Mouse (Mus musculus): ENCODE results near the gene Wfdc9. TPM values are rescaled to one million over a fixed set of nuclear protein-coding genes. Genes with fewer than 3 reads are reported as not detected.
"Not testable (repeated sequence)": the region's sequence is repeated elsewhere in the genome, so short reads cannot be mapped to it uniquely, and the experiment has no call there.

Gene Wfdc9
- polyA plus RNA-seq, 1 experiment from 2014 or later: not detected

DNA sequence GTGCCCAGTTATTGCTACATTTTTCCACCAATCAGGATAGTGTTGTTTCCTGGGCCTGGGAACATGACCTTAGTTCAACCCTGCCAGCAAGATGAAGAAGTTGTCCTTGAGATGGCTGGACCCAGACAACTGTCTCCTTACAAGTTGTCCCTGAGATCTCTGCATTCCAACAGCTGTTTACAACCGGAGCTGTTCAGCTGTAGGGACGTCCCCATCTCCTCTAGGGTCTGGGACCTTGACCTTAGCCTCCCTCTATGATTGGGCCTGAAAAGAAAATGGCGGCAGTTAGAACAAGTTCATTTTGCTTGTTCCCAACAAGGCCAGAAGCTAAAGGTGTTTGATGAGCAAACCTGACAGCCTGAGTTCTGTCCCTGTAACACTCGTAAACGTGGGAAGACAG, 37.3 kb downstream of the Wfdc9 start:
- H3K4me3 ChIP-seq (ENCODE audit: control insufficient read depth in 1 of 2, insufficient read depth in 1 of 2, low read depth in 1 of 2, low read length in 2 of 2): no peak overlapping the region
- H3K27me3 ChIP-seq (ENCODE audit: control insufficient read depth, insufficient read depth, low read length): no peaks in the 10 kb centered on the region
- no peaks in the 10 kb centered on the region for H3K36me3 ChIP-seq (ENCODE audit: control insufficient read depth, insufficient read depth, low read length)
- ATAC-seq (ENCODE audit: insufficient number of reproducible peaks, insufficient read depth, low FRiP score, low read depth): no peak
- H3K9me3 ChIP-seq (ENCODE audit: control insufficient read depth, low read length): no peaks in the 10 kb centered on the region
- 78% methylated on average over 5 of the region's 5 CpGs for WGBS
- no peak overlapping the region for H3K27ac ChIP-seq (replicated peaks in 1 of 2; ENCODE audit: control insufficient read depth in 1 of 2, insufficient read depth in 1 of 2, low read depth in 2 of 2, low read length in 2 of 2)
- H3K4me2 ChIP-seq (ENCODE audit: low read length): no peak overlapping the region
- no peaks in the 10 kb centered on the region for H3K4me1 ChIP-seq (ENCODE audit: control insufficient read depth in 2 of 2, insufficient read depth in 2 of 2, low read length in 2 of 2)
- no peak overlapping the region for H3K9ac ChIP-seq (ENCODE audit: low read length)

DNA sequence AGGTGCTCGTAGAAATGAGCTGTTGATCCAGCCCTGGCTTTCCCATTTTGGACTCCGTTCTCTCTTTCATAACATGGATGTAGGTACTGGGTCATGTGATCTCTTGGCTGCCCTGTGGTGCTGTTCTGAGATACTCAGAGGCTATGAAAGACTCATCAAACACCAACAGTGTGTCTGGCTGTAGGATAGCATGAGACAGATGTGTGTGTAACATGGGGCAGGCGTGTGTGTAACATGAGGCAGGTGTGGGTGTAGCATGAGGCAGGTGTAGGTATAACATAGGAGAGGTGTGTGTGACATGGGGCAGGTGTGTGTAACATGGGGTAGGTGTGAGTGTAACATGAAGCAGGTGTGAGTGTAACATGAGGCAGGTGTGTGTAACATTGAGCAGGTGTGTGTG, 41.0 kb downstream of the Wfdc9 start:
- ATAC-seq (ENCODE audit: insufficient number of reproducible peaks, insufficient read depth, low FRiP score, low read depth): no peak
- no peaks in the 10 kb centered on the region for H3K27me3 ChIP-seq (ENCODE audit: control insufficient read depth, insufficient read depth, low read length)
- no peak overlapping the region for H3K27ac ChIP-seq (replicated peaks in 1 of 2; ENCODE audit: control insufficient read depth in 1 of 2, insufficient read depth in 1 of 2, low read depth in 2 of 2, low read length in 2 of 2)
- no peak overlapping the region for H3K4me2 ChIP-seq (ENCODE audit: low read length)
- no peak overlapping the region for H3K9ac ChIP-seq (ENCODE audit: low read length)
- H3K36me3 ChIP-seq (ENCODE audit: control insufficient read depth, insufficient read depth, low read length): no peaks in the 10 kb centered on the region
- no peak overlapping the region for H3K4me3 ChIP-seq (ENCODE audit: control insufficient read depth in 1 of 2, insufficient read depth in 1 of 2, low read depth in 1 of 2, low read length in 2 of 2)
- H3K4me1 ChIP-seq (ENCODE audit: control insufficient read depth in 2 of 2, insufficient read depth in 2 of 2, low read length in 2 of 2): no peaks in the 10 kb centered on the region
- 75% methylated on average over 3 of the region's 3 CpGs for WGBS
- no peaks in the 10 kb centered on the region for H3K9me3 ChIP-seq (ENCODE audit: control insufficient read depth, low read length)

DNA sequence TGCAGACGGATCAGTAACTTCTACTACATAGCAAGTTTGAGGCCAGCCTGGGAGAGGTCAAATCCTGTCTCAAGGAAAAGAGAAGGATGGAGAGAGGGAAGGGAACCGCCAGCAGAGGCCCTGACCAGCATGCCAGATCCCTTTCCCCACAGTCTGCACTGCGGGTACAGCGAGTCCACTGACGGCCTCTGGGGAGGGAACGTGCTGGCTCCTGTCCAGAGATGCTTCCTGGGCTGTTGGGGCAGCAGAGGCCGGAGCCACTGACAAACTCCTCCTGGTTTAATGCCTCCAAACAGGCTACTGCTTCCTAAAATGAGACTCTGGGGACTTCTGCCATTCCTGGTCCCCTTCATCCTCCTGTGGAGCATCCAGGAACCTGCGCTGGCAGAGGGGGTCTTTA, 42.9 kb downstream of the Wfdc9 start, which contains the start of the genes Wfdc6b and Wfdc8:
Gene Wfdc6b, plus strand, starts transcription at position 52 of the 400 bp plus-strand sequence.
Gene Wfdc8, minus strand, starts transcription at position 156 of the 400 bp plus-strand sequence.
- H3K9ac ChIP-seq (ENCODE audit: low read length): not testable (repeated sequence)
- WGBS: 49% methylated on average over 8 of the region's 8 CpGs

DNA sequence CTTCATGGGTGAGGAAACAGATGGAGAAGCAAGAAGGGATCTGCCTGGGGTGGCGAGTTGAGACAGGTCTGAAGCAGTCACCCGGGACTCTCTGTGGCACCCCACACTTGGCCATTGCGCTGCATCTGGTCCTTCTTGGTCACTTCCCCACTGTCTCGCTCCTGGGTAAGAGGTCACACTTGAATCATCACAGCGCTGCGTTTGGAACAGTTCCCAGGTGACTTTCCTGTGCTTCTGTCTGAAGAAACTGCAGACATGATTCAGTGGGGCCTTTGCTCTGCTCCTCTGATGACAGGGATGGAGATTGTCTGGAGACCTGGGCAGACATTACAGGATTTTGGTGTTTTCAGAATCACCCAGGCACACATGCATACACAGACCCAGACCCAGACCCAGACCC, 47.6 kb downstream of the Wfdc9 start:
- 79% methylated on average over 6 of the region's 6 CpGs for WGBS
- H3K36me3 ChIP-seq (ENCODE audit: control insufficient read depth, insufficient read depth, low read length): no peaks in the 10 kb centered on the region
- no peak overlapping the region for H3K4me2 ChIP-seq (ENCODE audit: low read length)
- no peak overlapping the region for H3K4me3 ChIP-seq (ENCODE audit: control insufficient read depth in 1 of 2, insufficient read depth in 1 of 2, low read depth in 1 of 2, low read length in 2 of 2)
- H3K4me1 ChIP-seq (ENCODE audit: control insufficient read depth in 2 of 2, insufficient read depth in 2 of 2, low read length in 2 of 2): no peaks in the 10 kb centered on the region
- no peaks in the 10 kb centered on the region for H3K9me3 ChIP-seq (ENCODE audit: control insufficient read depth, low read length)
- ATAC-seq (ENCODE audit: insufficient number of reproducible peaks, insufficient read depth, low FRiP score, low read depth): no peak
- H3K9ac ChIP-seq (ENCODE audit: low read length): no peak overlapping the region
- no peaks in the 10 kb centered on the region for H3K27me3 ChIP-seq (ENCODE audit: control insufficient read depth, insufficient read depth, low read length)
- H3K27ac ChIP-seq (replicated peaks in 1 of 2; ENCODE audit: control insufficient read depth in 1 of 2, insufficient read depth in 1 of 2, low read depth in 2 of 2, low read length in 2 of 2): no peak overlapping the region

More for the DNA sequence above, 42.9 kb downstream of the Wfdc9 start, which contains the start of the genes Wfdc6b and Wfdc8:
- H3K4me3 ChIP-seq (ENCODE audit: control insufficient read depth in 1 of 2, insufficient read depth in 1 of 2, low read depth in 1 of 2, low read length in 2 of 2); H3K36me3 ChIP-seq (ENCODE audit: control insufficient read depth, insufficient read depth, low read length); H3K9me3 ChIP-seq (ENCODE audit: control insufficient read depth, low read length); H3K27ac ChIP-seq (replicated peaks in 1 of 2; ENCODE audit: control insufficient read depth in 1 of 2, insufficient read depth in 1 of 2, low read depth in 2 of 2, low read length in 2 of 2); H3K4me2 ChIP-seq (ENCODE audit: low read length); ATAC-seq (ENCODE audit: insufficient number of reproducible peaks, insufficient read depth, low FRiP score, low read depth); H3K27me3 ChIP-seq (ENCODE audit: control insufficient read depth, insufficient read depth, low read length); H3K4me1 ChIP-seq (ENCODE audit: control insufficient read depth in 2 of 2, insufficient read depth in 2 of 2, low read length in 2 of 2): not testable (repeated sequence)

DNA sequence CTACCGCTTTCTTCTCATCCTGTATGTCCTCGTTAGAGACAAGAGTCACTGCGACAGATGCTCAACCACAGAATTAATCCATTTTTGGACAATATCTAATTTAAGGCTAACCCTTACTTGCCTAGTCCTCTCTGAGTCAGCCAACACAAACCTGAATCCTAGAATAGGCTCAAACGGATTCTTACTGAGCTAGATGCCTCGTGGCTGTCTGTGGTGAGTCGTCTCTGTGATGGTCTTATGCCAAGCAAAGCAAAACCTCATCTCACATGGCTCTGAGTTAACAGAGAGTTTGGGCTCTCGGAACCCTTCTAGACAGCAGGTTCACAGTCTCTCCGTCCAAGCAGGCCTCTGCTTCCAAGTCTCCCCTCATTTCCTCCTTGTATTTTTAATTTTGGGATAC, 52.0 kb downstream of the Wfdc9 start:
- Histone ChIP-seq H3K4me2 (ENCODE audit: low read length) (no peak overlapping the region), H3K4me3 (ENCODE audit: control insufficient read depth in 1 of 2, insufficient read depth in 1 of 2, low read depth in 1 of 2, low read length in 2 of 2) (no peak overlapping the region)

DNA sequence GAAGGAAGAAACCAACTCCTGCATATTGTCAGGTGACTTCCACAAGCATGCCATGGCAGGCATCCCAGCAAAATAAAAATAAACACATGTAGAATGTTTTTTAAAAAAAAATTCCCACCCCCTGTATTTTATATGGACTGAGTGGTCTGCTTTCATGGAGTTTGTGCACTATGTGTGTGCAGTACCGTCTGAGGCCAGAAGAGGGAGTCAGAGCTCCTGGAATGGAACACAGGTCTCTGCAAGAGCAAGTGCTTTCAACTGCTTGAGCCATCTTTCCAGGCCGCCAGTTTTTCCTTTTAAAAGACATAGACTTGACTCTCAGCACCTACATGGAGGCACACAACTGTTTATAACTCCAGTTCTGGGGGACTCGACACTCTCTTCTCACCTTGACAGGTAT, 52.9 kb downstream of the Wfdc9 start:
- Histone ChIP-seq H3K4me3 (ENCODE audit: control insufficient read depth in 1 of 2, insufficient read depth in 1 of 2, low read depth in 1 of 2, low read length in 2 of 2) (no peak overlapping the region), H3K27ac (replicated peaks in 1 of 2; ENCODE audit: control insufficient read depth in 1 of 2, insufficient read depth in 1 of 2, low read depth in 2 of 2, low read length in 2 of 2) (no peak overlapping the region), H3K9ac (ENCODE audit: low read length) (no peak overlapping the region), H3K9me3 (ENCODE audit: control insufficient read depth, low read length) (0 out of 2 replicates have a peak, but pooled peaks cover 4% of the 10 kb centered on the region), H3K36me3 (ENCODE audit: control insufficient read depth, insufficient read depth, low read length) (no peaks in the 10 kb centered on the region), H3K4me2 (ENCODE audit: low read length) (no peak overlapping the region), H3K27me3 (ENCODE audit: control insufficient read depth, insufficient read depth, low read length) (no peaks in the 10 kb centered on the region; the same call in 1 of the 2 replicates), H3K4me1 (ENCODE audit: control insufficient read depth in 2 of 2, insufficient read depth in 2 of 2, low read length in 2 of 2) (no peaks in the 10 kb centered on the region)
- 88% methylated on average over 3 of the region's 3 CpGs for WGBS
- ATAC-seq (ENCODE audit: insufficient number of reproducible peaks, insufficient read depth, low FRiP score, low read depth): no peak

More for the DNA sequence above, 52.0 kb downstream of the Wfdc9 start:
- H3K36me3 ChIP-seq (ENCODE audit: control insufficient read depth, insufficient read depth, low read length): no peaks in the 10 kb centered on the region
- H3K4me1 ChIP-seq (ENCODE audit: control insufficient read depth in 2 of 2, insufficient read depth in 2 of 2, low read length in 2 of 2): no peaks in the 10 kb centered on the region
- no peak for ATAC-seq (ENCODE audit: insufficient number of reproducible peaks, insufficient read depth, low FRiP score, low read depth)
- no peak overlapping the region for H3K27ac ChIP-seq (replicated peaks in 1 of 2; ENCODE audit: control insufficient read depth in 1 of 2, insufficient read depth in 1 of 2, low read depth in 2 of 2, low read length in 2 of 2)
- WGBS: 80% methylated on average over 8 of the region's 8 CpGs
- no peaks in the 10 kb centered on the region; the same call in 1 of the 2 replicates for H3K27me3 ChIP-seq (ENCODE audit: control insufficient read depth, insufficient read depth, low read length)
- 0 out of 2 replicates have a peak, but pooled peaks cover 4% of the 10 kb centered on the region for H3K9me3 ChIP-seq (ENCODE audit: control insufficient read depth, low read length)
- no peak overlapping the region for H3K9ac ChIP-seq (ENCODE audit: low read length)

DNA sequence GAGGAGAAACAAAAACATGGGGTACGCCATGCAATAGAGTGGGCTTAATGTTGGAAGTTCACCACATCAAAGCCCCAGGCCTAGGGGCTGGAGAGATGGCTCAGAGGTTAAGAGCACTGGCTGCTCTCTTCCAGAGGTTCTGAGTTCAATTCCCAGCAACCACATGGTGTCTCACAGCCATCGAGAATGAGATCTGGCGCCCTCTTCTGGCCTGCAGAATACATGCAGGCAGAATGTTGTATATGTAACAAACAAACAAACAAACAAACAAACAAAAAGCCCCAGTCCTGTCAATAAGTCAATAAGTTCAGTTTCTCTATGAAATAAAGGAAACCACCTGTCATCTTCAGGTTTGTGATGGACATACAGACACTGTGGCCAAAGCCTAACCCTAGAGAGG, 56.2 kb downstream of the Wfdc9 start:
- no peak overlapping the region for H3K27ac ChIP-seq (replicated peaks in 1 of 2; ENCODE audit: control insufficient read depth in 1 of 2, insufficient read depth in 1 of 2, low read depth in 2 of 2, low read length in 2 of 2)

More for the DNA sequence above, 56.2 kb downstream of the Wfdc9 start:
- no peaks in the 10 kb centered on the region; the same call in 1 of the 2 replicates for H3K27me3 ChIP-seq (ENCODE audit: control insufficient read depth, insufficient read depth, low read length)
- no peaks in the 10 kb centered on the region for H3K4me1 ChIP-seq (ENCODE audit: control insufficient read depth in 2 of 2, insufficient read depth in 2 of 2, low read length in 2 of 2)
- no peak for ATAC-seq (ENCODE audit: insufficient number of reproducible peaks, insufficient read depth, low FRiP score, low read depth)
- WGBS: 65% methylated on average over 3 of the region's 3 CpGs
- no peaks in the 10 kb centered on the region for H3K36me3 ChIP-seq (ENCODE audit: control insufficient read depth, insufficient read depth, low read length)
- H3K9me3 ChIP-seq (ENCODE audit: control insufficient read depth, low read length): 0 out of 2 replicates have a peak, but pooled peaks cover 4% of the 10 kb centered on the region
- no peak overlapping the region for H3K4me3 ChIP-seq (ENCODE audit: control insufficient read depth in 1 of 2, insufficient read depth in 1 of 2, low read depth in 1 of 2, low read length in 2 of 2)
- H3K9ac ChIP-seq (ENCODE audit: low read length): no peak overlapping the region
- H3K4me2 ChIP-seq (ENCODE audit: low read length): no peak overlapping the region

All from heart, embryonic 14.5 days (tissue).